Mouse (Mus musculus): Measurements from ENCODE around the gene Cxcr4. TPM values are rescaled to one million over a fixed set of nuclear protein-coding genes. Genes with fewer than 3 reads are reported as not detected.

The Cxcr4 gene
- total and polyA plus RNA-seq, 3 experiments = 7.0 to 28.4 (median 7.8) TPM

GRCm38 (mm10) chr1:128632522-128632921 lies 40.4 kb upstream of the Cxcr4 start:
- Histone ChIP-seq H3K79me2 (replicated peaks; ENCODE audit: control insufficient read depth, insufficient read depth, low read length) (no peaks in the 10 kb centered on the region), H3K36me3 (ENCODE audit: control insufficient read depth, insufficient read depth, low read length) (no peaks in the 10 kb centered on the region), H3K9ac (ENCODE audit: low read depth, low read length) (no peak overlapping the region), H3K4me3 (no peak overlapping the region), H3K27ac (no peak overlapping the region), H3K4me1 (ENCODE audit: control insufficient read depth, insufficient read depth, low read length) (peaks cover 2% of the 10 kb centered on the region), H3K27me3 (ENCODE audit: control insufficient read depth, insufficient read depth, low read length) (no peaks in the 10 kb centered on the region)
- WGBS = 50% methylated on average over 6 of the region's 6 CpGs
- TF ChIP-seq POLR2A (IDR thresholded peaks at IDR 0.05; ENCODE audit: insufficient read depth, low read depth, low read length) (no peak), CTCF (IDR thresholded peaks at IDR 0.05) (no peak), EP300 (IDR thresholded peaks at IDR 0.05; ENCODE audit: insufficient read depth, low read depth, low read length) (no peak)
- no peak for DNase-seq
- intact Hi-C loops (cut with DNase I) = no loop called here

GRCm38 (mm10) chr1:128626144-128626678 lies 34.1 kb upstream of the Cxcr4 start:
- TF ChIP-seq POLR2A (IDR thresholded peaks at IDR 0.05; ENCODE audit: insufficient read depth, low read depth, low read length) = no peak
- no peak for TF ChIP-seq EP300 (IDR thresholded peaks at IDR 0.05; ENCODE audit: insufficient read depth, low read depth, low read length)
- TF ChIP-seq CTCF (IDR thresholded peaks at IDR 0.05) = no peak
- Histone ChIP-seq H3K27ac (no peak overlapping the region), H3K4me3 (no peak overlapping the region), H3K36me3 (ENCODE audit: control insufficient read depth, insufficient read depth, low read length) (no peaks in the 10 kb centered on the region), H3K79me2 (replicated peaks; ENCODE audit: control insufficient read depth, insufficient read depth, low read length) (no peaks in the 10 kb centered on the region), H3K27me3 (ENCODE audit: control insufficient read depth, insufficient read depth, low read length) (no peaks in the 10 kb centered on the region), H3K9ac (ENCODE audit: low read depth, low read length) (no peak overlapping the region), H3K4me1 (ENCODE audit: control insufficient read depth, insufficient read depth, low read length) (no peaks in the 10 kb centered on the region)
- intact Hi-C loops (cut with DNase I) = no loop called here
- 80% methylated on average over 9 of the region's 9 CpGs for WGBS
- no peak for DNase-seq

- no peaks in the 10 kb centered on the region for H3K36me3 ChIP-seq (ENCODE audit: control insufficient read depth, insufficient read depth, low read length)
- H3K79me2 ChIP-seq (replicated peaks; ENCODE audit: control insufficient read depth, insufficient read depth, low read length) = no peaks in the 10 kb centered on the region
- no peak overlapping the region for H3K27ac ChIP-seq
- 64% methylated on average over 4 of the region's 4 CpGs for WGBS
- H3K4me1 ChIP-seq (ENCODE audit: control insufficient read depth, insufficient read depth, low read length) = no peaks in the 10 kb centered on the region
- H3K4me3 ChIP-seq = no peak overlapping the region
- H3K9ac ChIP-seq (ENCODE audit: low read depth, low read length) = no peak overlapping the region
- DNase-seq = no peak
- intact Hi-C loops (cut with DNase I) = no loop called here
- no peaks in the 10 kb centered on the region for H3K27me3 ChIP-seq (ENCODE audit: control insufficient read depth, insufficient read depth, low read length)
- no peak for TF ChIP-seq CTCF (IDR thresholded peaks at IDR 0.05)
- TF ChIP-seq EP300 (IDR thresholded peaks at IDR 0.05; ENCODE audit: insufficient read depth, low read depth, low read length) = no peak
- no peak for TF ChIP-seq POLR2A (IDR thresholded peaks at IDR 0.05; ENCODE audit: insufficient read depth, low read depth, low read length)
Measured at GRCm38 (mm10) chr1:128623594-128623887, 31.4 kb upstream of the Cxcr4 start.

GRCm38 (mm10) chr1:128622867-128623593 lies 30.9 kb upstream of the Cxcr4 start:
- intact Hi-C loops (cut with DNase I) = no loop called here
- no peak for DNase-seq
- Histone ChIP-seq H3K27ac (no peak overlapping the region), H3K4me3 (no peak overlapping the region), H3K79me2 (replicated peaks; ENCODE audit: control insufficient read depth, insufficient read depth, low read length) (no peaks in the 10 kb centered on the region), H3K27me3 (ENCODE audit: control insufficient read depth, insufficient read depth, low read length) (no peaks in the 10 kb centered on the region), H3K4me1 (ENCODE audit: control insufficient read depth, insufficient read depth, low read length) (no peaks in the 10 kb centered on the region), H3K9ac (ENCODE audit: low read depth, low read length) (no peak overlapping the region), H3K36me3 (ENCODE audit: control insufficient read depth, insufficient read depth, low read length) (no peaks in the 10 kb centered on the region)
- no peak for TF ChIP-seq EP300 (IDR thresholded peaks at IDR 0.05; ENCODE audit: insufficient read depth, low read depth, low read length)
- no peak for TF ChIP-seq CTCF (IDR thresholded peaks at IDR 0.05)
- 41% methylated on average over 9 of the region's 9 CpGs for WGBS

GRCm38 (mm10) chr1:128617654-128618310 lies 25.7 kb upstream of the Cxcr4 start:
- intact Hi-C loops (cut with DNase I) = no loop called here
- WGBS = 89% methylated on average over 13 of the region's 13 CpGs
- DNase-seq = no peak
- Histone ChIP-seq H3K27ac (no peak overlapping the region), H3K27me3 (ENCODE audit: control insufficient read depth, insufficient read depth, low read length) (no peaks in the 10 kb centered on the region), H3K36me3 (ENCODE audit: control insufficient read depth, insufficient read depth, low read length) (no peaks in the 10 kb centered on the region), H3K4me1 (ENCODE audit: control insufficient read depth, insufficient read depth, low read length) (peaks cover 5% of the 10 kb centered on the region), H3K9ac (ENCODE audit: low read depth, low read length) (no peak overlapping the region), H3K79me2 (replicated peaks; ENCODE audit: control insufficient read depth, insufficient read depth, low read length) (no peaks in the 10 kb centered on the region), H3K4me3 (no peak overlapping the region)
- TF ChIP-seq EP300 (IDR thresholded peaks at IDR 0.05; ENCODE audit: insufficient read depth, low read depth, low read length) = no peak
- TF ChIP-seq CTCF (IDR thresholded peaks at IDR 0.05) = no peak
- TF ChIP-seq POLR2A (IDR thresholded peaks at IDR 0.05; ENCODE audit: insufficient read depth, low read depth, low read length) = no peak

GRCm38 (mm10) chr1:128616586-128616985 lies 24.5 kb upstream of the Cxcr4 start:
- Histone ChIP-seq H3K36me3 (ENCODE audit: control insufficient read depth, insufficient read depth, low read length) (no peaks in the 10 kb centered on the region), H3K9ac (ENCODE audit: low read depth, low read length) (no peak overlapping the region), H3K27me3 (ENCODE audit: control insufficient read depth, insufficient read depth, low read length) (no peaks in the 10 kb centered on the region), H3K27ac (no peak overlapping the region), H3K4me1 (ENCODE audit: control insufficient read depth, insufficient read depth, low read length) (peaks cover 5% of the 10 kb centered on the region), H3K79me2 (replicated peaks; ENCODE audit: control insufficient read depth, insufficient read depth, low read length) (no peaks in the 10 kb centered on the region), H3K4me3 (no peak overlapping the region)
- TF ChIP-seq CTCF (IDR thresholded peaks at IDR 0.05) (no peak), EP300 (IDR thresholded peaks at IDR 0.05; ENCODE audit: insufficient read depth, low read depth, low read length) (no peak), POLR2A (IDR thresholded peaks at IDR 0.05; ENCODE audit: insufficient read depth, low read depth, low read length) (no peak)
- 80% methylated on average over 2 of the region's 2 CpGs for WGBS
- DNase-seq = no peak
- intact Hi-C loops (cut with DNase I) = no loop called here

All from heart, adult 2 months (tissue).